Mouse (Mus musculus) lung, postnatal 25 days (tissue): ENCODE measurements around the gene Galnt18.
A peak's percentile ranks its signal among the peaks of the same experiment; 100 is the strongest.

Experiments
- DNase-seq: peaks from one replicate; pipeline ENCODE4 v3.0.0; 2022; ENCODE audit warnings: low spot score

Gene Galnt18

GRCm38 (mm10) chr7:111636503-111636902, 143.3 kb downstream of the Galnt18 start:
- DNase-seq = no peak

GRCm38 (mm10) chr7:111631265-111631664, 148.5 kb downstream of the Galnt18 start:
- no peak for DNase-seq

GRCm38 (mm10) chr7:111626232-111626631, 153.5 kb downstream of the Galnt18 start:
- DNase-seq = no peak

- DNase-seq = no peak
Measured at GRCm38 (mm10) chr7:111625736-111626135, 154.0 kb downstream of the Galnt18 start.

GRCm38 (mm10) chr7:111616231-111616937, 163.4 kb downstream of the Galnt18 start:
- DNase-seq = peak; percentile 45

- DNase-seq = no peak
Measured at GRCm38 (mm10) chr7:111614471-111614870, 165.3 kb downstream of the Galnt18 start.

GRCm38 (mm10) chr7:111607476-111607875, 172.3 kb downstream of the Galnt18 start:
- no peak for DNase-seq

GRCm38 (mm10) chr7:111606091-111606490, 173.7 kb downstream of the Galnt18 start:
- no peak for DNase-seq

- no peak for DNase-seq
Measured at GRCm38 (mm10) chr7:111605663-111606062, 174.1 kb downstream of the Galnt18 start.

- no peak for DNase-seq
Measured at GRCm38 (mm10) chr7:111604578-111605208, 175.1 kb downstream of the Galnt18 start.

GRCm38 (mm10) chr7:111603186-111603585, 176.6 kb downstream of the Galnt18 start:
- DNase-seq = no peak

- no peak for DNase-seq
Measured at GRCm38 (mm10) chr7:111601339-111602067, 178.3 kb downstream of the Galnt18 start.

GRCm38 (mm10) chr7:111600756-111601155, 179.0 kb downstream of the Galnt18 start:
- no peak for DNase-seq

- DNase-seq = no peak
Measured at GRCm38 (mm10) chr7:111593680-111594079, 186.1 kb downstream of the Galnt18 start.

- no peak for DNase-seq
Measured at GRCm38 (mm10) chr7:111589506-111590125, 190.2 kb downstream of the Galnt18 start.

- DNase-seq = peak; percentile 54
Measured at GRCm38 (mm10) chr7:111588291-111588781, 191.4 kb downstream of the Galnt18 start.

GRCm38 (mm10) chr7:111580547-111580946, 199.2 kb downstream of the Galnt18 start:
- no peak for DNase-seq

- no peak for DNase-seq
Measured at GRCm38 (mm10) chr7:111575096-111575495, 204.7 kb downstream of the Galnt18 start.

GRCm38 (mm10) chr7:111572336-111572735, 207.4 kb downstream of the Galnt18 start:
- DNase-seq = no peak

- DNase-seq = no peak
Measured at GRCm38 (mm10) chr7:111566838-111567237, 212.9 kb downstream of the Galnt18 start.

GRCm38 (mm10) chr7:111563316-111564110, 216.3 kb downstream of the Galnt18 start:
- DNase-seq = no peak
